Mouse (Mus musculus) midbrain, embryonic 14.5 days (tissue): ENCODE results near the gene 8030411F24Rik. TPM values are rescaled to one million over a fixed set of nuclear protein-coding genes. Genes with fewer than 3 reads are reported as not detected.
"Not testable (repeated sequence)": the region's sequence is repeated elsewhere in the genome, so short reads cannot be mapped to it uniquely, and the experiment has no call there.

ENCODE experiments used
- ATAC-seq: fragments of 200-750 bp; cut with Nextera tagmentation; 2 replicates; pipeline ENCODE4 v1.8.0; 2017; ENCODE audit warnings: moderate number of reproducible peaks, moderate library complexity; ENCODE audit not compliant: low FRiP score, low TSS enrichment
- DNase-seq: peaks from one replicate; pipeline ENCODE4 v3.0.0-alpha.2; 2015
- H3K27ac ChIP-seq: fragments of 300-500 bp; sonication (generic); replicated peaks from 2 replicates; pipeline ENCODE4 v1.5.1; 2014; ENCODE audit warnings: mild to moderate bottlenecking, low read depth, low read length, moderate library complexity
- H3K27me3 ChIP-seq: fragments of 300-500 bp; sonication (generic); 2 replicates; pipeline ENCODE4 v1.6.1; 2014; ENCODE audit warnings: low read length, control low read depth, mixed read lengths; ENCODE audit not compliant: control insufficient read depth, insufficient read depth
- H3K36me3 ChIP-seq: fragments of 300-500 bp; sonication (generic); 2 replicates; pipeline ENCODE4 v1.6.1; 2014; ENCODE audit warnings: low read length, control low read depth; ENCODE audit not compliant: control insufficient read depth, insufficient read depth
- H3K4me1 ChIP-seq: fragments of 300-500 bp; sonication (generic); 2 replicates; pipeline ENCODE4 v1.6.1; 2014; ENCODE audit warnings: mild to moderate bottlenecking, antibody characterized with exemption, low read length, control low read depth; ENCODE audit not compliant: control insufficient read depth, insufficient read depth
- H3K4me2 ChIP-seq: fragments of 300-500 bp; sonication (generic); 2 replicates; pipeline ENCODE4 v1.6.1; 2014; ENCODE audit warnings: mild to moderate bottlenecking, low read length, moderate library complexity
- H3K4me3 ChIP-seq: fragments of 300-500 bp; sonication (generic); replicated peaks from 2 replicates; pipeline ENCODE4 v1.5.1; 2014; ENCODE audit warnings: low read depth, low read length
- H3K9ac ChIP-seq: fragments of 300-500 bp; sonication (generic); replicated peaks from 2 replicates; pipeline ENCODE4 v1.6.1; 2014; ENCODE audit warnings: mild to moderate bottlenecking, low read length, moderate library complexity
- H3K9me3 ChIP-seq: fragments of 300-500 bp; sonication (generic); 2 replicates; pipeline ENCODE4 v1.6.1; 2016; ENCODE audit warnings: low read length, control low read depth, mixed read lengths; ENCODE audit not compliant: control insufficient read depth
- WGBS: fragments of 180-500 bp; shearing (Covaris S2); extraction: QIAGEN DNeasy Blood & Tissue Kit; methylation state at CpG from one replicate; pipeline ENCODE4 v1.1.7; 2014; 5-methylcytosine and 5-hydroxymethylcytosine counted together
- polyA plus RNA-seq: library from polyadenylated mRNA; unstranded; fragments of >200 nt; fragmentation: Nextera tagmentation; extraction: Ambion mirVana; gene quantifications from 2 replicates; pipeline ENCODE4 v1.2.1, GENCODE M21; 2014

Gene 8030411F24Rik
- polyA plus RNA-seq, 1 experiment from 2014 or later = not detected

DNA sequence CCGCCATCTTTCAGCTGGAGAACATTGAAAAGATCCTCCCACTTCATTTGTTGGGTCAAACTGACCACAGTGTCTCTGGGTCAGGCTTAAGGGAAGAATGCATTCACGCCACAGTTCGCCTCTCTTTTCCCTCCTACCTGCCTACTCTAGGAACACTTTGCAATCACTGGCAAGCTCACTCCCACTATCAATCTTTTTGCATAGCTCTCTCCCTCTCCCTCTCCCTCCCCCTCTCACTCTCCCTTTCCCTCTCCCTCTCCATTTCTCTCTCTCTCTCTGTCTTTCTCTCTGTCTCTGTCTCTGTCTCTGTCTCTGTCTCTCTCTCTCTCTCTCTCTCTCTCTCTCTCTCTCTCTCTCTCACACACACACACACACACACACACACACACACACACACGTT lies 10.4 kb upstream of the 8030411F24Rik start, which contains the start of gene Cst11:
Cst11 (minus strand) TSS at position 101 of the 400 bp plus-strand sequence.
- DNase-seq, H3K27me3 ChIP-seq, H3K9ac ChIP-seq, H3K4me1 ChIP-seq, H3K4me2 ChIP-seq, H3K9me3 ChIP-seq, ATAC-seq, H3K27ac ChIP-seq, H3K4me3 ChIP-seq, H3K36me3 ChIP-seq: not testable (repeated sequence)
- WGBS = 91% methylated on average over 4 of the region's 4 CpGs

DNA sequence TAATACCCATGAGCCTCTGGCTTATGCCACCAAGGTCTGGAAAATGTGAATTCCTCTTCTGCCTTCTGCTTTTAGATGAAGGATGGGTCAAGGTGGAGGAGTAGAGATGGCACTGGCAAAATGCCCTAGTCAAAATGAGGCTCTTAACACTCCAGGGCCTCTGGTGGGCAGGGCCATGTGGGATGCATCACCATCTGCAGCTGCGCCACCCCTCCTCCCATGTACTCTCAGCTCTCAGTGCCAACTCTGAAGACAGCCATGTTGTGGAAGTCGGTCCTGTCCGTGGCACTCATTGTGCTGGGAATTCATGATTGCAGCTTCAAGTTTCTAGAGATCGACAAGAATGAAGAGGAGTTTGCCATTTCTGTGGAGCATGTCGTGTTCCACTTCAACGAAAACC lies 7.3 kb downstream of the 8030411F24Rik start, which contains the start of gene Cst12:
Cst12 (plus strand) TSS at position 220 of the 400 bp plus-strand sequence.
- no peaks in the 10 kb centered on the region for H3K36me3 ChIP-seq
- H3K27ac ChIP-seq = no peak within 1 kb of the TSS
- no peak within 1 kb of the TSS for H3K4me3 ChIP-seq
- H3K27me3 ChIP-seq = no peaks in the 10 kb centered on the region
- no peaks in the 10 kb centered on the region for H3K9me3 ChIP-seq
- ATAC-seq (no peak), DNase-seq (no peak)
- no peak within 1 kb of the TSS for H3K4me2 ChIP-seq
- WGBS = 97% methylated on average over 6 of the region's 6 CpGs
- no peaks in the 10 kb centered on the region for H3K4me1 ChIP-seq
- H3K9ac ChIP-seq = no peak within 1 kb of the TSS

DNA sequence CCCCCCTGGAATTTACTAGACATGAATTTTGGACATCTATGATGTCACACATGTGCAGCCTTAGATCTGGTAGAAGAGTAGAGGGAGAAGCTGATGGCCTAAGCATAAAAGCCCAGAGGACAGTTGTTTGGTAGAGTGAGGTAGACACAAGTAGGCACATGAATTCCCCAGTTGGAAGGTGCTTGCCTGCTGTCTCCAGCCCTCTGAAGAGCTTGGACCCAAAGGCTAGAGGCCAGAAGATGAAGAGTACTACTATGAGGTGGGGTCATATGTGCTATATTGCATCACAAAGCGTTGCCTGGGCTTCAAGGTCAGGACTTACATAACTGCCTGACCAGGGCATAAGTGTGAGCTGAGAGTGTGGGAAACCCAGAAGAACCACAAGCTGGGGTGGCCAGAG lies 16.7 kb downstream of the 8030411F24Rik start, which contains the start of gene Cst8:
Cst8 (plus strand) TSS at position 301 of the 400 bp plus-strand sequence.
- Histone ChIP-seq H3K27ac (no peak within 1 kb of the TSS), H3K4me3 (no peak within 1 kb of the TSS), H3K9ac (no peak within 1 kb of the TSS), H3K4me2 (no peak within 1 kb of the TSS), H3K27me3 (no peaks in the 10 kb centered on the region), H3K4me1 (no peaks in the 10 kb centered on the region), H3K36me3 (no peaks in the 10 kb centered on the region), H3K9me3 (no peaks in the 10 kb centered on the region)
- DNase-seq (no peak), ATAC-seq (no peak)
- WGBS = 92% methylated on average over 1 of the region's 1 CpGs

DNA sequence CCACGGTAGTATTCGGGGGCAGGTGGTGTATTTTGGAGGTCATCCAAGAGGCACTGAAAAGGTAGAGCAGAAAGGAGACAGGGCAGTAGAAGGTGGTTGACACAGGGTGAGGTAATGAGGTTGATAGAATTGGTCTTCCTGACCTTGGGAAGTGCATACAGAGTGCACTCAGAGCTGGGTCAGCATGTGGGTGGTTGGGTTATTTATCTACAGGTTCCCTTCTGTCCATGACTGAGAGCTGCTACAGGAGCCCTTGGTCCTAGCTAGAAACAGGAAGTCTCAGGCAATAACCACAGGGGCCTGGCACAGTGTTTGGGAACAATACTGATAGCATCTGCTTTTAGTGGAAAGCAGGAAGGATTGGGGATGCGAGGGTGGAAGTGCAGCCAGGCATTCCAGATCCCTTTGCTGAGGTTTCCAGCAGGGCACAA lies 19.7 kb downstream of the 8030411F24Rik start:
- H3K27ac ChIP-seq = no peak overlapping the region
- no peaks in the 10 kb centered on the region for H3K27me3 ChIP-seq
- H3K4me1 ChIP-seq = no peaks in the 10 kb centered on the region
- H3K4me2 ChIP-seq = no peak overlapping the region
- WGBS = 78% methylated on average over 3 of the region's 3 CpGs
- no peak for DNase-seq
- no peak for ATAC-seq
- H3K9me3 ChIP-seq = no peaks in the 10 kb centered on the region
- no peak overlapping the region for H3K4me3 ChIP-seq
- H3K36me3 ChIP-seq = no peaks in the 10 kb centered on the region
- H3K9ac ChIP-seq = no peak overlapping the region

DNA sequence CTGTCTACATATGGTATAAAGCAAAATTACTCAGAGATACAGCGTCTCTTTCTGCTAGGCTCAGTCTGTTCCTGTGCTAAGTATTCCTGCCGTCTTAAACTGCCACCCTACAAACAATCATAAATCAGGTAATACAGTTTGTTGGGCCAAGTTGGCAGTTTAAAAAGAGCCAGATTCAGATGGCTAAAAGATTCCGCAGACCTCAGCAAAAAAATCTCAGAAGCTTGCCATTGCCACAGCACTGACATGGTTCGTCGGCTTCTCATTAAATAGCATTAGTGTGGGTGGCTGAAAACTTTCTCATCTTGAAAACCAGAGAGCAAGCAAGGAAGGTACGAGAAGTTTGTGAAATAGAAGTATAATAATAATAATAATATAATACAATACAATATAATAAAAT lies 24.9 kb downstream of the 8030411F24Rik start:
- Histone ChIP-seq H3K9me3 (no peaks in the 10 kb centered on the region), H3K4me3 (no peak overlapping the region), H3K36me3 (no peaks in the 10 kb centered on the region), H3K27me3 (no peaks in the 10 kb centered on the region), H3K4me2 (no peak overlapping the region), H3K4me1 (no peaks in the 10 kb centered on the region), H3K9ac (no peak overlapping the region), H3K27ac (no peak overlapping the region)
- 80% methylated on average over 6 of the region's 6 CpGs for WGBS
- no peak for DNase-seq
- ATAC-seq = no peak

DNA sequence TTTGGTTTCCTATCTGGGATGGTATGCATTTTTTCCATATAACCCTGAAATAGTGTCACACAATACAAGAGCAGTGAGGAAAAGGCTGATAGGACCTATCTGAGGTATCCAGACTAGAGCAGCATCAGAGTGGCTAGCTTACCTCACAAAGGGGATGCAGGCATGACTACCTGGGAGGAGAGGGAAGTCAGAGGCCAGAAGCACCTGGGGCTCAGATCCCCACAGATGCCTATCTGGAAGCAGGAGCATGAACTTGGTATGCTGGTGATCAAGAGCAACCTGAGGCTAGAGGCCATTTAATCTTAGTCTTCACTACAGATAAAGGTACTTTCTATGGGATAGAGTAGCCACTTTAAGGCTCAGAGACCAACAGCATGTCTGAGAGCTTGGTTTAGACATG lies 38.1 kb downstream of the 8030411F24Rik start, which contains the start of gene Cst13:
Cst13 (plus strand) TSS at position 173 of the 400 bp plus-strand sequence.
- ATAC-seq (no peak), DNase-seq (no peak)
- no peaks in the 10 kb centered on the region for H3K9me3 ChIP-seq
- H3K36me3 ChIP-seq = no peaks in the 10 kb centered on the region
- H3K4me3 ChIP-seq = no peak within 1 kb of the TSS
- no peak within 1 kb of the TSS for H3K27ac ChIP-seq
- no peak within 1 kb of the TSS for H3K4me2 ChIP-seq
- no peak within 1 kb of the TSS for H3K9ac ChIP-seq
- H3K4me1 ChIP-seq = no peaks in the 10 kb centered on the region
- no peaks in the 10 kb centered on the region for H3K27me3 ChIP-seq

DNA sequence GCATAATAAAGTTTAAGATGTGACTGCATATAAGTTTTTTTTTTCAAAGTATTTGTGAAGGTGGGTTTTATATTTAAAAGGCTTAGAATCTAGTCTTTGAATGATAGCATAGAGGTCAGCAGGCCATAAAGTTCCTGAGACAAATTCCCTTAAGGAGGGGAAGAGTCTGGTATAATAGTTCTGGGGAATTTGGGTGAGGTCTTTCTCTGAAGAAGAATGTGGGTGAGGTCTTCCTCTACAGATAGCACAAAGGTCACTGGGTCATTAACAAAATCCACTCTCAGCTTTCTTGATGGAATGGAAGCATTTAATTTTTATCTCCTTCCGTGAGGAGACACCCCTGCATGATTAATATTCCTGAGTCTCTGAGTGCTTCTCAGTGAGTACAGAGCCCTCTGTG lies 44.2 kb downstream of the 8030411F24Rik start:
- no peaks in the 10 kb centered on the region for H3K36me3 ChIP-seq
- H3K4me1 ChIP-seq = no peaks in the 10 kb centered on the region
- no peaks in the 10 kb centered on the region for H3K9me3 ChIP-seq
- no peak overlapping the region for H3K27ac ChIP-seq
- DNase-seq (no peak), ATAC-seq (no peak)
- no peak overlapping the region for H3K4me3 ChIP-seq
- H3K4me2 ChIP-seq = no peak overlapping the region
- 62% methylated on average over 1 of the region's 1 CpGs for WGBS
- H3K9ac ChIP-seq = no peak overlapping the region
- no peaks in the 10 kb centered on the region for H3K27me3 ChIP-seq

DNA sequence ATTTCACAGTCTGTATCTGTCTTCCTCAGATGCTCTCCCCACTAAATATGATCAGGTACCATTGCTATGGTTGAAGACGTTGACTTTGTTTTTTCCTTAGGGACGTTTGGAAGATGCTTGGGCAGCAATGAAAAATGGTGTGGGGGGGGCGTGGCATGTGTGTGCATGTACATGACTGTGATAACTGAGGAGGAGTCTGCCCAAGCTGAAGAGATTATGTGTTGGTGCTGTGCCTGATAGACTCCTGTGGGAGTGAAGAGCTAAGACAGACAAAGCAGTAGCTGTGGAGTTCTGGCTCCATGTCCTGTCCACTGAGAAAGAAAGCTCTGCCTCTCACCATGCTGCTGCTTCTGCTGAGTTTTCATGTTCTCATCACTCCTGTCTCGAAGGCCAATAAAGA lies 53.1 kb downstream of the 8030411F24Rik start, which contains the start of gene Cst9:
Cst9 (plus strand) TSS at position 236 of the 400 bp plus-strand sequence.
- ATAC-seq = no peak
- Histone ChIP-seq H3K4me1 (no peaks in the 10 kb centered on the region), H3K27me3 (no peaks in the 10 kb centered on the region), H3K9me3 (no peaks in the 10 kb centered on the region), H3K36me3 (no peaks in the 10 kb centered on the region), H3K4me2 (no peak within 1 kb of the TSS), H3K9ac (no peak within 1 kb of the TSS), H3K27ac (no peak within 1 kb of the TSS), H3K4me3 (no peak within 1 kb of the TSS)
- 76% methylated on average over 4 of the region's 4 CpGs for WGBS
- DNase-seq = no peak
